ENCODE assay signal across 17 mouse cellular contexts in genomic region chr14:19020102-19020501, GRCm38 (mm10).
"Had no signal": no experiment of that assay in that cellular context is flagged by ENCODE, and none has a peak within 500 bp of the region (broad histone marks: within the 10 kb centered on the region; RNA-seq: fewer than 3 reads in every experiment).

No protein-coding gene starts in this region.

- DNase-seq: lung, adult 18-20 months; lung, embryonic 14.5 days; lung, postnatal 14 days; lung, postnatal 36 days; right cerebral cortex, postnatal 25 days; right cerebral cortex, postnatal 4 days; spleen, adult 18-20 months; thymus, adult 2 months; thymus, postnatal 25 days had no signal

- H3K27ac ChIP-seq: liver, embryonic 12.5 days; liver, embryonic 14.5 days; macrophage; midbrain, embryonic 13.5 days; midbrain, embryonic 15.5 days; neural tube, embryonic 12.5 days had no signal

- H3K27me3 ChIP-seq: liver, embryonic 12.5 days; megakaryocyte, embryonic 14.5 days; midbrain, embryonic 13.5 days; midbrain, embryonic 15.5 days; neural tube, embryonic 12.5 days had no signal

- ATAC-seq: liver, embryonic 12.5 days; midbrain, embryonic 13.5 days; midbrain, embryonic 15.5 days had no signal

- H3K4me3 ChIP-seq: liver, embryonic 12.5 days; megakaryocyte, embryonic 14.5 days; midbrain, embryonic 13.5 days; midbrain, embryonic 15.5 days; neural tube, embryonic 12.5 days had no signal

- H3K36me3 ChIP-seq: liver, embryonic 12.5 days; midbrain, embryonic 13.5 days; midbrain, embryonic 15.5 days; neural tube, embryonic 12.5 days had no signal

- H3K9ac ChIP-seq: liver, embryonic 12.5 days; liver, embryonic 14.5 days; lung, embryonic 14.5 days; midbrain, embryonic 13.5 days; midbrain, embryonic 15.5 days; neural tube, embryonic 12.5 days had no signal

- H3K4me2 ChIP-seq: liver, embryonic 12.5 days; lung, embryonic 14.5 days; midbrain, embryonic 11.5 days; midbrain, embryonic 13.5 days; midbrain, embryonic 15.5 days; neural tube, embryonic 12.5 days had no signal

- H3K9me3 ChIP-seq: liver, embryonic 12.5 days; megakaryocyte, embryonic 14.5 days; midbrain, embryonic 13.5 days; midbrain, embryonic 15.5 days; neural tube, embryonic 12.5 days had no signal

- H3K4me1 ChIP-seq: liver, embryonic 12.5 days; megakaryocyte, embryonic 14.5 days; midbrain, embryonic 13.5 days; midbrain, embryonic 15.5 days; neural tube, embryonic 12.5 days had no signal
